Mouse (Mus musculus) kidney, embryonic 15.5 days (tissue): Measurements from ENCODE around the gene Gys2. TPM values are rescaled to one million over a fixed set of nuclear protein-coding genes. Genes with fewer than 3 reads are reported as not detected.
"Not testable (repeated sequence)": the region's sequence is repeated elsewhere in the genome, so short reads cannot be mapped to it uniquely, and the experiment has no call there.

Source experiments
- ATAC-seq: fragments of 200-750 bp; cut with Nextera tagmentation; replicated peaks from 2 replicates; pipeline ENCODE4 v1.8.0; 2017; ENCODE audit warnings: moderate TSS enrichment; ENCODE audit not compliant: low FRiP score
- H3K27ac ChIP-seq: fragments of 300-500 bp; sonication (generic); 2 replicates; pipeline ENCODE4 v1.5.1; 2015; ENCODE audit warnings: mild to moderate bottlenecking, inconsistent platforms
- H3K27me3 ChIP-seq: fragments of 300-500 bp; sonication (generic); 2 replicates; pipeline ENCODE4 v1.6.1; 2015; ENCODE audit warnings: inconsistent platforms
- H3K36me3 ChIP-seq: fragments of 300-500 bp; sonication (generic); 2 replicates; pipeline ENCODE4 v1.6.1; 2015; ENCODE audit warnings: inconsistent platforms
- H3K4me1 ChIP-seq: fragments of 300-500 bp; sonication (generic); 2 replicates; pipeline ENCODE4 v1.6.1; 2015; ENCODE audit warnings: inconsistent platforms
- H3K4me2 ChIP-seq: fragments of 300-500 bp; sonication (generic); 2 replicates; pipeline ENCODE4 v1.6.1; 2015; ENCODE audit warnings: moderate library complexity, mild to moderate bottlenecking, inconsistent platforms
- H3K4me3 ChIP-seq: fragments of 300-500 bp; sonication (generic); replicated peaks from 2 replicates; pipeline ENCODE4 v1.5.1; 2015; ENCODE audit warnings: mild to moderate bottlenecking, inconsistent platforms
- H3K9ac ChIP-seq: fragments of 300-500 bp; sonication (generic); 2 replicates; pipeline ENCODE4 v1.6.1; 2015; ENCODE audit warnings: mild to moderate bottlenecking, inconsistent platforms
- H3K9me3 ChIP-seq: fragments of 300-500 bp; sonication (generic); replicated peaks from 2 replicates; pipeline ENCODE4 v1.6.1; 2016; ENCODE audit warnings: inconsistent platforms
- WGBS: fragments of 180-500 bp; shearing (Covaris S2); methylation state at CpG from one replicate; pipeline ENCODE4 v1.1.7; 2015; ENCODE audit warnings: mixed read lengths; 5-methylcytosine and 5-hydroxymethylcytosine counted together
- polyA plus RNA-seq: library from polyadenylated mRNA; unstranded; fragments of >200 nt; fragmentation: Nextera tagmentation; extraction: Ambion mirVana; gene quantifications from 2 replicates; pipeline ENCODE4 v1.2.1, GENCODE M21; 2015

Gene Gys2
- polyA plus RNA-seq, 1 experiment from 2014 or later = 1.3 TPM

- Histone ChIP-seq H3K36me3 (peaks cover 41% of the 10 kb centered on the region), H3K9ac (no peak overlapping the region), H3K4me2 (peak overlapping the region; percentile 32), H3K4me1 (peaks cover 42% of the 10 kb centered on the region), H3K4me3 (peak overlapping the region; percentile 15; the same call in 1 of the 2 replicates), H3K9me3 (no peaks in the 10 kb centered on the region), H3K27me3 (no peaks in the 10 kb centered on the region), H3K27ac (peak overlapping the region; percentile 61)
- 75% methylated on average over 8 of the region's 8 CpGs for WGBS
- ATAC-seq = no peak
Measured at GRCm38 (mm10) chr6:142503601-142504000, 30.7 kb upstream of the Gys2 start.

GRCm38 (mm10) chr6:142502519-142503125, 29.7 kb upstream of the Gys2 start:
- Histone ChIP-seq H3K4me3 (no peak overlapping the region), H3K4me1 (peaks cover 35% of the 10 kb centered on the region), H3K4me2 (peak overlapping the region; percentile 36), H3K9me3 (no peaks in the 10 kb centered on the region), H3K27me3 (no peaks in the 10 kb centered on the region), H3K36me3 (peaks cover 51% of the 10 kb centered on the region), H3K27ac (peak overlapping the region; percentile 87), H3K9ac (no peak overlapping the region)
- WGBS = 74% methylated on average over 10 of the region's 10 CpGs
- peak; percentile 57 for ATAC-seq

GRCm38 (mm10) chr6:142490114-142490513, 17.2 kb upstream of the Gys2 start:
- peaks cover 80% of the 10 kb centered on the region for H3K36me3 ChIP-seq
- not testable (repeated sequence) for ATAC-seq, H3K9ac ChIP-seq, H3K9me3 ChIP-seq, H3K4me1 ChIP-seq, H3K4me2 ChIP-seq, H3K27me3 ChIP-seq, H3K27ac ChIP-seq, H3K4me3 ChIP-seq
- WGBS = 93% methylated on average over 6 of the region's 6 CpGs

GRCm38 (mm10) chr6:142487638-142488037, 14.7 kb upstream of the Gys2 start:
- Histone ChIP-seq H3K4me2 (no peak overlapping the region), H3K9me3 (no peaks in the 10 kb centered on the region), H3K36me3 (peaks cover 65% of the 10 kb centered on the region), H3K27me3 (no peaks in the 10 kb centered on the region), H3K4me1 (no peaks in the 10 kb centered on the region), H3K4me3 (no peak overlapping the region), H3K27ac (no peak overlapping the region), H3K9ac (no peak overlapping the region)
- ATAC-seq = no peak
- whole genome bisulfite sequencing = 87% methylated on average over 9 of the region's 9 CpGs

- H3K27ac ChIP-seq = no peak overlapping the region
- peaks cover 47% of the 10 kb centered on the region for H3K36me3 ChIP-seq
- WGBS = 89% methylated on average over 4 of the region's 4 CpGs
- H3K9ac ChIP-seq = no peak overlapping the region
- H3K4me3 ChIP-seq = no peak overlapping the region
- H3K9me3 ChIP-seq = no peaks in the 10 kb centered on the region
- no peaks in the 10 kb centered on the region for H3K4me1 ChIP-seq
- H3K4me2 ChIP-seq = no peak overlapping the region
- no peak for ATAC-seq
- H3K27me3 ChIP-seq = no peaks in the 10 kb centered on the region
Measured at GRCm38 (mm10) chr6:142485478-142486123, 12.7 kb upstream of the Gys2 start.

- Histone ChIP-seq H3K36me3 (no peaks in the 10 kb centered on the region), H3K9me3 (no peaks in the 10 kb centered on the region), H3K27me3 (no peaks in the 10 kb centered on the region), H3K9ac (no peak overlapping the region), H3K27ac (no peak overlapping the region), H3K4me2 (no peak overlapping the region), H3K4me3 (no peak overlapping the region), H3K4me1 (no peaks in the 10 kb centered on the region)
- 77% methylated on average over 7 of the region's 7 CpGs for WGBS
- ATAC-seq = no peak
Measured at GRCm38 (mm10) chr6:142477239-142477638, 4.3 kb upstream of the Gys2 start.

- Histone ChIP-seq H3K4me3 (no peak overlapping the region), H3K36me3 (no peaks in the 10 kb centered on the region), H3K9me3 (no peaks in the 10 kb centered on the region), H3K27me3 (no peaks in the 10 kb centered on the region), H3K9ac (no peak overlapping the region), H3K4me1 (no peaks in the 10 kb centered on the region), H3K27ac (no peak overlapping the region), H3K4me2 (no peak overlapping the region)
- WGBS = 89% methylated on average over 8 of the region's 8 CpGs
- ATAC-seq = no peak
Measured at GRCm38 (mm10) chr6:142471141-142471540, 1.8 kb downstream of the Gys2 start.

- Histone ChIP-seq H3K9ac (no peak overlapping the region), H3K27me3 (no peaks in the 10 kb centered on the region), H3K9me3 (no peaks in the 10 kb centered on the region), H3K27ac (no peak overlapping the region), H3K4me3 (no peak overlapping the region), H3K4me2 (no peak overlapping the region), H3K36me3 (no peaks in the 10 kb centered on the region), H3K4me1 (no peaks in the 10 kb centered on the region)
- no peak for ATAC-seq
- 52% methylated on average over 4 of the region's 4 CpGs for WGBS
Measured at GRCm38 (mm10) chr6:142469602-142470001, 3.3 kb downstream of the Gys2 start.

GRCm38 (mm10) chr6:142462194-142462593, 10.7 kb downstream of the Gys2 start:
- H3K36me3 ChIP-seq = no peaks in the 10 kb centered on the region
- ATAC-seq = no peak
- no peaks in the 10 kb centered on the region for H3K27me3 ChIP-seq
- no peaks in the 10 kb centered on the region for H3K9me3 ChIP-seq
- no peaks in the 10 kb centered on the region for H3K4me1 ChIP-seq
- no peak overlapping the region for H3K4me2 ChIP-seq
- H3K4me3 ChIP-seq = no peak overlapping the region
- no peak overlapping the region for H3K27ac ChIP-seq
- 88% methylated on average over 6 of the region's 6 CpGs for WGBS
- H3K9ac ChIP-seq = no peak overlapping the region

GRCm38 (mm10) chr6:142459017-142459678, 13.8 kb downstream of the Gys2 start:
- no peaks in the 10 kb centered on the region for H3K4me1 ChIP-seq
- no peaks in the 10 kb centered on the region for H3K27me3 ChIP-seq
- H3K9me3 ChIP-seq = no peaks in the 10 kb centered on the region
- H3K4me3 ChIP-seq = no peak overlapping the region
- H3K27ac ChIP-seq = no peak overlapping the region
- no peak overlapping the region for H3K4me2 ChIP-seq
- 72% methylated on average over 14 of the region's 14 CpGs for WGBS
- no peak for ATAC-seq
- H3K36me3 ChIP-seq = no peaks in the 10 kb centered on the region
- H3K9ac ChIP-seq = no peak overlapping the region

- ATAC-seq = no peak
- Histone ChIP-seq H3K27me3 (no peaks in the 10 kb centered on the region), H3K36me3 (no peaks in the 10 kb centered on the region), H3K4me1 (no peaks in the 10 kb centered on the region), H3K27ac (no peak overlapping the region), H3K4me2 (no peak overlapping the region), H3K9me3 (no peaks in the 10 kb centered on the region), H3K4me3 (no peak overlapping the region), H3K9ac (no peak overlapping the region)
- WGBS = 57% methylated on average over 7 of the region's 7 CpGs
Measured at GRCm38 (mm10) chr6:142458010-142458409, 14.9 kb downstream of the Gys2 start.

- H3K36me3 ChIP-seq = no peaks in the 10 kb centered on the region
- ATAC-seq = peak; percentile 71
- H3K4me2 ChIP-seq = no peak overlapping the region
- H3K4me3 ChIP-seq = no peak overlapping the region
- H3K9ac ChIP-seq = no peak overlapping the region
- H3K9me3 ChIP-seq = no peaks in the 10 kb centered on the region
- H3K27me3 ChIP-seq = no peaks in the 10 kb centered on the region
- H3K4me1 ChIP-seq = no peaks in the 10 kb centered on the region
- WGBS = 76% methylated on average over 7 of the region's 7 CpGs
- no peak overlapping the region for H3K27ac ChIP-seq
Measured at GRCm38 (mm10) chr6:142455314-142455996, 17.5 kb downstream of the Gys2 start.
